Mouse (Mus musculus): ENCODE measurements around the gene Fam213b.

DNA sequence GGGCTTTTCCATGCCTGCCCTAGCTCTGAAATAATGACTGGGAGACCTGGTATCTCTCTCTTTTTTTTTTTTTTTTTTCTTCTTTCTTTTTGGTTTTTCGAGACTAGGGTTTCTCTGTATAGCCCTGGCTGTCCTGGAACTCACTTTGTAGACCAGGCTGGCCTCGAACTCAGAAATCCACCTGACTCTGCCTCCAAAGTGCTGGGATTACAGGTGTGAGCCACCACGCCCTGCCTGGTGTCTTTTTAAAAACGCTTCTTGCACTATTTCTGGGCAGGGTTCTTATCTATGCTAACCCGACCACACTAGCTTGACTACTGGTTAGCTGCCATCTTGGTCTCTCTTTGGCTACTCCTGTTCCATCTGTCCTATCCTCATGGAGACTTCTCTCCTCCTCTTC, 9.6 kb upstream of the Fam213b start:
- TF ChIP-seq TAL1 (conservative IDR thresholded peaks at IDR 0.05; ENCODE audit: low read depth, low read length) (no peak), CTCF (IDR thresholded peaks at IDR 0.05; ENCODE audit: low read depth, low read length) (no peak), GATA1 (IDR thresholded peaks at IDR 0.05; ENCODE audit: borderline replicate concordance, low read length) (no peak), POLR2AphosphoS5 (IDR thresholded peaks at IDR 0.05; ENCODE audit: insufficient replicate concordance, low read depth, low read length) (no peak), GATA2 (IDR thresholded peaks at IDR 0.05; ENCODE audit: borderline replicate concordance, low read depth, low read length) (no peak)

Measured in G1E (cell line).